Mouse (Mus musculus) heart, postnatal 0 days (tissue): Measurements from ENCODE around the gene As3mt. TPM values are rescaled to one million over a fixed set of nuclear protein-coding genes. Genes with fewer than 3 reads are reported as not detected.

ENCODE experiments used
- ATAC-seq: fragments of 200-750 bp; cut with Nextera tagmentation; 2 replicates; pipeline ENCODE4 v1.8.0; 2017; ENCODE audit warnings: low read depth, moderate number of reproducible peaks, moderate library complexity; ENCODE audit not compliant: insufficient read depth
- DNase-seq: peaks from one replicate; pipeline ENCODE4 v3.0.0-alpha.2; 2016; ENCODE audit warnings: low spot score
- H3K27ac ChIP-seq: fragments of 300-500 bp; sonication (generic); 2 replicates; pipeline ENCODE4 v1.5.1; 2014; ENCODE audit warnings: low read depth, mild to moderate bottlenecking
- H3K27me3 ChIP-seq: fragments of 300-500 bp; sonication (generic); 2 replicates; pipeline ENCODE4 v1.6.1; 2014; ENCODE audit warnings: low read length, mixed read lengths; ENCODE audit not compliant: control insufficient read depth, insufficient read depth
- H3K36me3 ChIP-seq: fragments of 300-500 bp; sonication (generic); replicated peaks from 2 replicates; pipeline ENCODE4 v1.6.1; 2014; ENCODE audit warnings: low read length, mixed read lengths; ENCODE audit not compliant: control insufficient read depth, insufficient read depth
- H3K4me1 ChIP-seq: fragments of 300-500 bp; sonication (generic); 2 replicates; pipeline ENCODE4 v1.6.1; 2014; ENCODE audit warnings: antibody characterized with exemption; ENCODE audit not compliant: control insufficient read depth, insufficient read depth
- H3K4me2 ChIP-seq: fragments of 300-500 bp; sonication (generic); 2 replicates; pipeline ENCODE4 v1.6.1; 2014; ENCODE audit warnings: low read depth, mild to moderate bottlenecking, low read length, moderate library complexity
- H3K4me3 ChIP-seq: fragments of 300-500 bp; sonication (generic); 2 replicates; pipeline ENCODE4 v1.5.1; 2014; ENCODE audit warnings: low read depth, low read length
- H3K9ac ChIP-seq: fragments of 300-500 bp; sonication (generic); replicated peaks from 2 replicates; pipeline ENCODE4 v1.6.1; 2014; ENCODE audit warnings: low read depth, low read length, mixed read lengths
- H3K9me3 ChIP-seq: fragments of 300-500 bp; sonication (generic); replicated peaks from 2 replicates; pipeline ENCODE4 v1.6.1; 2016; ENCODE audit warnings: low read length; ENCODE audit not compliant: control insufficient read depth
- CTCF ChIP-seq: IDR thresholded peaks from 2 replicates; pipeline ENCODE4 v1.5.1; 2016; ENCODE audit warnings: antibody characterized with exemption, control low read depth, low read depth
- EP300 ChIP-seq: IDR thresholded peaks from 2 replicates; pipeline ENCODE4 v1.6.1; 2016; ENCODE audit warnings: antibody characterized with exemption, low read depth
- WGBS: fragments of 180-500 bp; shearing (Covaris S2); extraction: QIAGEN DNeasy Blood & Tissue Kit; methylation state at CpG from one replicate; pipeline ENCODE4 v1.1.7; 2014; 5-methylcytosine and 5-hydroxymethylcytosine counted together
- polyA plus RNA-seq: library from polyadenylated mRNA; unstranded; fragments of >200 nt; fragmentation: Nextera tagmentation; extraction: Ambion mirVana; gene quantifications from 2 replicates; pipeline ENCODE4 v1.2.1, GENCODE M21; 2015
- total RNA-seq: library from RNA; depleted of rRNA; stranded (reverse); fragments of >200 nt; gene quantifications from 2 replicates; pipeline ENCODE4 v1.2.3, GENCODE M21; 2014; ENCODE audit warnings: low replicate concordance

The As3mt gene
- total and polyA plus RNA-seq, 2 experiments from 2014 or later, result 24.1 to 61.7 TPM

- DNase-seq, result no peak
- peaks cover 8% of the 10 kb centered on the region for H3K27me3 ChIP-seq
- H3K36me3 ChIP-seq, result no peaks in the 10 kb centered on the region
- H3K9me3 ChIP-seq, result no peaks in the 10 kb centered on the region
- H3K4me1 ChIP-seq, result peaks cover 19% of the 10 kb centered on the region
- H3K4me2 ChIP-seq, result peak overlapping the region; percentile 81
- H3K27ac ChIP-seq, result no peak overlapping the region
- peak overlapping the region; percentile 96 for H3K4me3 ChIP-seq
- peak overlapping the region; percentile 75 for H3K9ac ChIP-seq
- under 1% methylated on average over 46 of the region's 50 CpGs for WGBS
- TF ChIP-seq EP300 (no peak), CTCF (no peak)
- no peak for ATAC-seq
These were observed 55.2 kb downstream of the As3mt start for GRCm38 (mm10) chr19:46762291-46762991.

DNA sequence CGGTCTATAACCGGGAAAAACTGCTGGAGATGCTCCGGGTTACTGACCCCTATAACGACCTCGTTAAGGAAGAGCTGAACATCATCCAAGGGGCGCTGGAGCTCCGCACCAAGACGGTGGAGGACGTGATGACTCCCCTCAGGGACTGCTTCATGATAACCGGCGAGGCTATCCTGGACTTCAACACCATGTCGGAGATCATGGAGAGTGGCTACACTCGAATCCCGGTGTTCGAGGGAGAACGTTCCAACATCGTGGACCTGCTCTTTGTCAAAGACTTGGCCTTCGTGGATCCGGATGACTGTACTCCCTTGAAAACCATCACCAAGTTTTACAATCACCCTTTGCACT, 55.7 kb downstream of the As3mt start:
- ATAC-seq (no peak), DNase-seq (no peak)

DNA sequence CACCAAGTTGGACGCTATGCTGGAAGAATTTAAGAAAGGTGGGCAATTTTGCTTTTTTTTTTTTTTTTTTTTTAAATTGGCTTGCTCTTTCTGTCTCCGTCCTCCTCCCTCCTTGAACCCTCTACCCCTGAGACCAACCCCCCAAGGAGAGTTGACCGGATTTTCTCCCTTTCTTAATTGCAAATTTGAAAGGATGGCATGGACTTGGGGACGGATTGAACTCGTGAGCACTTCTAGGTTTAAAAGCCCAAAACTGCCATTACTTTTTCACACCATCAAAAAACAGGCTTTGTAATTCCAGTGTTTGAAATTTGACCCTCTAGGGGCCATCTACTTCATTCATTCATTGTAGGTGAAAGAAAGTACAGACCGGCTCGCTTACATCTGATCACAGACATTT, 56.1 kb downstream of the As3mt start:
- H3K9me3 ChIP-seq, result no peaks in the 10 kb centered on the region
- H3K4me3 ChIP-seq, result peak overlapping the region; percentile 96
- DNase-seq (no peak), ATAC-seq (no peak)
- peak overlapping the region; percentile 81 for H3K4me2 ChIP-seq
- H3K4me1 ChIP-seq, result peaks cover 19% of the 10 kb centered on the region
- H3K9ac ChIP-seq, result 0 out of 2 replicates have a peak overlapping the region, but pooled peaks have one; percentile 75
- H3K27ac ChIP-seq, result no peak overlapping the region
- H3K36me3 ChIP-seq, result no peaks in the 10 kb centered on the region
- H3K27me3 ChIP-seq, result peaks cover 8% of the 10 kb centered on the region
- TF ChIP-seq EP300, result no peak
- TF ChIP-seq CTCF, result no peak
- 49% methylated on average over 7 of the region's 7 CpGs for WGBS

More for the DNA sequence above, 55.7 kb downstream of the As3mt start:
- Histone ChIP-seq H3K36me3 (no peaks in the 10 kb centered on the region), H3K9ac (peak overlapping the region; percentile 75; the same call in 1 of the 2 replicates), H3K27ac (no peak overlapping the region), H3K4me2 (peak overlapping the region; percentile 81), H3K27me3 (peaks cover 8% of the 10 kb centered on the region), H3K4me3 (peak overlapping the region; percentile 96), H3K4me1 (peaks cover 19% of the 10 kb centered on the region), H3K9me3 (no peaks in the 10 kb centered on the region)
- TF ChIP-seq CTCF (no peak), EP300 (no peak)
- 3% methylated on average over 19 of the region's 19 CpGs for WGBS

- no peak for ATAC-seq
- H3K4me1 ChIP-seq, result peaks cover 19% of the 10 kb centered on the region
- H3K4me2 ChIP-seq, result peak overlapping the region; percentile 81
- WGBS, result 78% methylated on average over 12 of the region's 12 CpGs
- TF ChIP-seq CTCF (no peak), EP300 (no peak)
- peaks cover 8% of the 10 kb centered on the region for H3K27me3 ChIP-seq
- H3K4me3 ChIP-seq, result peak overlapping the region; percentile 96; the same call in 1 of the 2 replicates
- no peak for DNase-seq
- H3K9ac ChIP-seq, result no peak overlapping the region
- no peaks in the 10 kb centered on the region for H3K9me3 ChIP-seq
- no peak overlapping the region for H3K27ac ChIP-seq
- H3K36me3 ChIP-seq, result no peaks in the 10 kb centered on the region
These were observed 56.9 kb downstream of the As3mt start for GRCm38 (mm10) chr19:46763932-46764762.

- no peaks in the 10 kb centered on the region for H3K9me3 ChIP-seq
- no peak for TF ChIP-seq EP300
- no peak overlapping the region for H3K9ac ChIP-seq
- H3K4me2 ChIP-seq, result no peak overlapping the region
- no peak for DNase-seq
- ATAC-seq, result no peak
- H3K27me3 ChIP-seq, result peaks cover 8% of the 10 kb centered on the region
- 75% methylated on average over 9 of the region's 9 CpGs for WGBS
- H3K4me3 ChIP-seq, result no peak overlapping the region
- no peaks in the 10 kb centered on the region for H3K36me3 ChIP-seq
- no peak overlapping the region for H3K27ac ChIP-seq
- H3K4me1 ChIP-seq, result peaks cover 19% of the 10 kb centered on the region
These were observed 57.5 kb downstream of the As3mt start for GRCm38 (mm10) chr19:46764763-46765117.
